Mouse (Mus musculus): ENCODE measurements around the gene Crispld2.

DNA sequence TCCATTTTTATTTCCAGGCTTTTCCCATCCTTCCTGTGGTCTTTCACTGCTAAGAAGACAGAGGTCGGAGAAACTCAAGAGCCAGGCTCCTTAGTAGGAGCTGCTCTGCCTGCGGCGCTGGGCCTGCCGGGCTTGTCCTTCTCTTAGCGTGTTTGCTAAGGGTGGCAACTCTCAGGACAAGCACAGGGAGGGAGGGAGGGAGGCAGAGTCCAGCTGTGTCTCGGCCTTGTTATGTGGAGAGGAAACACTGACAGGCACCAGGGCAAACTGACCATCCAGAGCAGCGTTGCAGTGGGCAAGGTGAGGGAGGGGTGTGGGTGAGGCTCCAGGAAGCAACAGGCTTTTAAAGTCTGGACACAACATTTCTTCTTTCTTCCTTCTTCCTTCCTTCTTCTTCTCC lies 97.3 kb downstream of the Crispld2 start:
- no peak for TF ChIP-seq CTCF (IDR thresholded peaks at IDR 0.05; ENCODE audit: borderline replicate concordance, insufficient read depth, low read depth, low read length)
- no peak for TF ChIP-seq POLR2A (IDR thresholded peaks at IDR 0.05; ENCODE audit: borderline replicate concordance, insufficient read depth, low read length)

Measured in cerebellum, adult 2 months (tissue).